Mouse (Mus musculus): ENCODE results near the gene Glrx5.

Gene Glrx5

GRCm38 (mm10) chr12:105084171-105084570 is 51.7 kb downstream of the Glrx5 start:
- DNase-seq: no peak

DNA sequence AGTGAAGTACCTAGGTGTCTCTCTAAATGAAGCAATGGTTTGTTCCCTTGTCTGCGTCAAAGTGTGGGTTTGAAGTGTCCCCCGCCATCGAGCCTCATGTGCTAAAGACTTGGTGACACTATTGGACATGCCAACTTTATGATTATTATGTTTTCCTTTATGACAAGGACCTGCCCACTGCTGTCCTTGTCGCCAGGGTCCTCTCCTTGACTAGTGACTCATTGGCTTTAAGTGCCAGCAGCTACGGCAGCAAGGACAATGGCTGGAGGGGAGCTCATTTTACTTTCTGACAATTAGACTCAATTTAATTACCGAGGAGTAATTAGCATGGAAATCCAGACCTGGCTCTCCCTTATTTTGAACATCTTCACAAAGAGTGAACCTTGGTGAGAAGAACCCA is 52.3 kb downstream of the Glrx5 start:
- DNase-seq: no peak

- DNase-seq: no peak
These were observed 52.8 kb downstream of the Glrx5 start for GRCm38 (mm10) chr12:105085296-105085695.

- DNase-seq: no peak
These were observed 54.3 kb downstream of the Glrx5 start for GRCm38 (mm10) chr12:105086781-105087180.

GRCm38 (mm10) chr12:105087353-105087752 is 54.9 kb downstream of the Glrx5 start:
- no peak for DNase-seq

DNA sequence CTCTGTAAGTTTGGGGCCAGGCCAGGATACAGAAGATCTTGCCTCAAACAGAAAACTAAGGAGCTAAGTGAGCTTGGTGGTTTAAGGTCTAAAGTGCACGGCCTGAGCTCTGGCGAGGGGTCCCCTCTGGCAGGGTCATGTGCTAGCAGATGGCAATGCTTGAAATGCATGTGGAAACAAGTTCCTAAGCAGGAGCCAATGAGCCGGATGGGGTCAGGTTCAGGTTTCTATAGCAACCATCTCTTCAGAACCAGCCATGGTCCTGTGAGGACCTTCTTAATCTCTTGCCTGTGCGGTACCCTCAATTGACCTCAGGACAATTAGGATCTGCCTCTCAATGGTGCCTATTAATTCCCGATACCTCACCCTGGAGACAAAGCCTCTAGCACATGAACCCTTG is 56.7 kb downstream of the Glrx5 start:
- no peak for DNase-seq

GRCm38 (mm10) chr12:105091604-105092003 is 59.1 kb downstream of the Glrx5 start:
- DNase-seq: no peak

Data from kidney, adult 11 months (tissue).